Mouse (Mus musculus) embryonic facial prominence, embryonic 14.5 days (tissue): ENCODE results near the gene Catsper1. TPM values are rescaled to one million over a fixed set of nuclear protein-coding genes. Genes with fewer than 3 reads are reported as not detected.
"Not testable (repeated sequence)": the region's sequence is repeated elsewhere in the genome, so short reads cannot be mapped to it uniquely, and the experiment has no call there.

Experiments
- ATAC-seq: fragments of 200-750 bp; cut with Nextera tagmentation; 2 replicates; pipeline ENCODE4 v1.8.0; 2017; ENCODE audit warnings: low read depth, moderate number of reproducible peaks, moderate TSS enrichment
- DNase-seq: peaks from one replicate; pipeline ENCODE4 v3.0.0-alpha.2; 2015; ENCODE audit warnings: low spot score
- H3K27ac ChIP-seq: fragments of 300-500 bp; sonication (generic); replicated peaks from 2 replicates; pipeline ENCODE4 v1.5.1; 2014; ENCODE audit warnings: low read depth, mild to moderate bottlenecking, low read length, moderate library complexity
- H3K27me3 ChIP-seq: fragments of 300-500 bp; sonication (generic); replicated peaks from 2 replicates; pipeline ENCODE4 v1.6.1; 2014; ENCODE audit warnings: low read length; ENCODE audit not compliant: control insufficient read depth, insufficient read depth
- H3K36me3 ChIP-seq: fragments of 300-500 bp; sonication (generic); 2 replicates; pipeline ENCODE4 v1.6.1; 2014; ENCODE audit warnings: low read length, mixed read lengths; ENCODE audit not compliant: control insufficient read depth, insufficient read depth
- H3K4me1 ChIP-seq: fragments of 300-500 bp; sonication (generic); 2 replicates; pipeline ENCODE4 v1.6.1; 2014; ENCODE audit warnings: antibody characterized with exemption, low read length; ENCODE audit not compliant: control insufficient read depth, insufficient read depth
- H3K4me2 ChIP-seq: fragments of 300-500 bp; sonication (generic); 2 replicates; pipeline ENCODE4 v1.6.1; 2014; ENCODE audit warnings: low read depth, mild to moderate bottlenecking, low read length, moderate library complexity, mixed read lengths
- H3K4me3 ChIP-seq: fragments of 300-500 bp; sonication (generic); 2 replicates; pipeline ENCODE4 v1.5.1; 2014; ENCODE audit warnings: low read depth, mild to moderate bottlenecking, low read length
- H3K9ac ChIP-seq: fragments of 300-500 bp; sonication (generic); 2 replicates; pipeline ENCODE4 v1.6.1; 2014; ENCODE audit warnings: low read depth, mild to moderate bottlenecking, low read length, moderate library complexity, mixed read lengths
- H3K9me3 ChIP-seq: fragments of 300-500 bp; sonication (generic); 2 replicates; pipeline ENCODE4 v1.6.1; 2016; ENCODE audit warnings: low read length; ENCODE audit not compliant: control insufficient read depth
- WGBS: fragments of 180-500 bp; shearing (Covaris S2); extraction: QIAGEN DNeasy Blood & Tissue Kit; methylation state at CpG from one replicate; pipeline ENCODE4 v1.1.7; 2014; 5-methylcytosine and 5-hydroxymethylcytosine counted together
- polyA plus RNA-seq: library from polyadenylated mRNA; unstranded; fragments of >200 nt; fragmentation: Nextera tagmentation; extraction: Ambion mirVana; gene quantifications from 2 replicates; pipeline ENCODE4 v1.2.1, GENCODE M21; 2014

Catsper1 gene
- polyA plus RNA-seq, 1 experiment from 2014 or later: not detected

DNA sequence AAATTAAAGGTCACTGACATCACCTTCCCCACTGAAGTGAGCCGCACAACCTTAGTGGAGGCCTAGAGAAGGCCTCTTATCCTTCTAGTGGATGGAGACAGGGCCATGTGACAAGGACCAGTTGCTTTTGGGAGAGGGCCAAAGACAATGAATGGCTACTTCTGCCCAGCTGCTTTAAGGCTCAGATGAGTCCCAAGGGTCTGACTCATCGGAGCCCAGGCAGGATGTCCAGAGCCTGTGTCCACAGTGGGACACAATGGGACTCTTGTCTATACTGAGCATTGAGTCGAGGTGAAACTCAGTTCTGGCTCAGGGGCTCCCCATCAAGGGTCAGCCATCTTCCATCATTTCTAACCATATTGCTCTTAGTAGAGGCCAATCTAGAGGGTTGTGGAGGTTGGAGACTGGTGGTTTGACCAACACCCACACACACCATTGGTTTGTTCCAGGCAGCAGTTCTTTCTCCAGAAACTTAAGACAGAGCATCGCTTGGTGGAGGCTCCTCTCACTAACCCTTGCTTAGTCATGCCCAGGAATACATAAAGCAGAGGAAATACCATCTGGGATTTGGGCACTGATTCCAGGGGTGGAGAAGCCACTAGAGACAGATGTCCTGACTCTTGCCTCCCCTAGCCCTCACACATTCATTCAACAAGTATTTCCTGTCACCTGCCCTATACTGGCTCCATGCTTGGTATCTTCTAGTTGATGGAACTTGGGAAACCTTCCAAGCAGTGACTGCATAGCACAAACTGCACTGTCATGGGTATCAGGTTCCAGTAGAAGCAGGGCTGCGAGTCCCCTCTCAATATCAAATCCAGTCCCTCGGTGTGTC is 10.0 kb downstream of the Catsper1 start:
- 55% methylated on average over 6 of the region's 6 CpGs for WGBS
- ATAC-seq: no peak
- Histone ChIP-seq H3K4me2 (no peak overlapping the region), H3K9me3 (no peaks in the 10 kb centered on the region), H3K27ac (no peak overlapping the region), H3K27me3 (no peaks in the 10 kb centered on the region), H3K36me3 (no peaks in the 10 kb centered on the region), H3K4me1 (0 out of 2 replicates have a peak, but pooled peaks cover 4% of the 10 kb centered on the region), H3K9ac (no peak overlapping the region), H3K4me3 (no peak overlapping the region)
- peak; percentile 19 for DNase-seq

DNA sequence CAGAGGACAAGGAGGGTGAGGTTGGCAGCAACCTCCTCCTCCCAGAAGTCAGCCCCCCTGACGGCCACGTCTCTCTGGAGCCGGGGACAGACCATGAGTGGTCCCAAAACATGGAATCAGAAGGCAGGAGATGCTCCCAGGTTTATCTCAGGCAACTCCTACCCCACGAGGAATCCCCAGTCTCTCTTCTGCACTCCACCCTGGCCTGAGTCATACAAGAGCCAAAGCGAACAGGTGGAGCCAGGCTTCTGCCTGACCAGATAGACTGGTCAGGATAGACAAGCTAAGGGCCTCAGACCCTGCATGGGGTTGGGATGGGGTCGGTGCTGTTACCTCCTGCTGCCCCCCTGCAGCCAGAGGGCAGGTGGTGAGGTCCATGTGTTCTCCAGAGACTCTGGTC is 12.5 kb downstream of the Catsper1 start:
- ATAC-seq: no peak
- H3K4me1 ChIP-seq: 0 out of 2 replicates have a peak, but pooled peaks cover 4% of the 10 kb centered on the region
- DNase-seq: no peak
- no peaks in the 10 kb centered on the region for H3K9me3 ChIP-seq
- no peaks in the 10 kb centered on the region for H3K27me3 ChIP-seq
- no peak overlapping the region for H3K4me2 ChIP-seq
- no peak overlapping the region for H3K9ac ChIP-seq
- 75% methylated on average over 5 of the region's 6 CpGs for WGBS
- no peak overlapping the region for H3K4me3 ChIP-seq
- H3K27ac ChIP-seq: no peak overlapping the region
- H3K36me3 ChIP-seq: no peaks in the 10 kb centered on the region

DNA sequence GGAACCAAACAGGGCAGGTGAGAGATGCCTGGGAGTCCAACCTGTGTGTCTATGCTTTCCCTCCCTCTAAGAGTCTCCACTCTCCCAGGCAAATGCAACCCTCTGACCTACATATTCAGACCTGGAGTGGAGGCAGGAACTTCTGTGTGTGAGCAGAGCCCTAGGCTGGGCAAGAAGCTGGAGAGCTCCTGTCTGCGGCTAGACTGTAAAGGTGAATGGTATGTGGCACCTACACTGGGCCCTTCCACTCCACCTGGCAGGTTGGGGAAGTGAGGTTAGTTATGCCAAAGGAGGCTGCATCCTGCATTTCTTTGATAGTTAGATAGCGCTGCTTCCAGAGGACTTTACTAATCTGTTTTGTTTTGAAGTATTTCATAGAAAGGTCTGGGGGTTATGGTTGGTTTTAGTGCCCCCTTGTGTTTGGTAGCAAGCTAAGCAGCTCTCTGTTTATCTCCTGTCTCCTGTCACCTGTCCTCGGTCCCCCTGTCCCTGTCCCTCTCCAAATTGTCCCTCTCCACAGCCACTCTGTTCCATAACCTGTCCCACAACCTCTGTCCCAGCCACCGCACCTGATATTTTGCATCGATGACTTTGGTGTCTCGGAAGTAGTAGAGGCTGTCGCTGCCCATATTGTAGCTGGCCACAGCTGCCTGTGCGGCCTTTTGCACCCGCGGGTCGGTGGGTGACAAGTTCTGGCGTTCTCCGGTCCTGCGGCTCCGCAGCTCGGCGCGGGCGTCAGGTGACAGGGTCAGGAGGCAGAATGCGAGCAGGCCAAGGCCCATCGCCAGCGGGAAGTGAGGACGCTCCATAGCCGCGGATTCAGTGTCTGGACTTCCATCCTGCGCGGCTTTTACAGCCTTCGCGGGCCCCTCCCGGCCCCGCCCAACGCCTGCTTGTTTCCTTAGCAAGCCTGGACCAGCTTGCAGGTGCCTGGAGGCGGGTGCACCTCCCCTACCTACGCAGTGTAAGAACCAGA is 13.3 kb downstream of the Catsper1 start:
- no peaks in the 10 kb centered on the region for H3K9me3 ChIP-seq
- H3K27ac ChIP-seq: no peak overlapping the region
- peak; percentile 41 for ATAC-seq
- WGBS: 5% methylated on average over 25 of the region's 34 CpGs
- DNase-seq: peak; percentile 63
- H3K4me1 ChIP-seq: 0 out of 2 replicates have a peak, but pooled peaks cover 4% of the 10 kb centered on the region
- H3K4me3 ChIP-seq: peak overlapping the region; percentile 38
- H3K4me2 ChIP-seq: peak overlapping the region; percentile 68
- no peaks in the 10 kb centered on the region for H3K27me3 ChIP-seq
- H3K36me3 ChIP-seq: no peaks in the 10 kb centered on the region
- peak overlapping the region; percentile 62 for H3K9ac ChIP-seq

- H3K27me3 ChIP-seq, ATAC-seq, H3K9me3 ChIP-seq, H3K4me1 ChIP-seq, DNase-seq, H3K27ac ChIP-seq, H3K36me3 ChIP-seq: not testable (repeated sequence)
- Histone ChIP-seq H3K4me3 (peak within 1 kb of the TSS; percentile 38), H3K9ac (peak within 1 kb of the TSS; percentile 62), H3K4me2 (peak within 1 kb of the TSS; percentile 68)
- WGBS: 59% methylated on average over 6 of the region's 6 CpGs
Observed at GRCm38 (mm10) chr19:5349502-5349873, 13.9 kb downstream of the Catsper1 start, which contains the start of gene Cst6. Cst6 (minus strand) TSS chr19:5349574.

GRCm38 (mm10) chr19:5353609-5354008 is 18.1 kb downstream of the Catsper1 start:
- 79% methylated on average over 2 of the region's 2 CpGs for WGBS
- no peaks in the 10 kb centered on the region for H3K36me3 ChIP-seq
- 0 out of 2 replicates have a peak, but pooled peaks cover 4% of the 10 kb centered on the region for H3K4me1 ChIP-seq

DNA sequence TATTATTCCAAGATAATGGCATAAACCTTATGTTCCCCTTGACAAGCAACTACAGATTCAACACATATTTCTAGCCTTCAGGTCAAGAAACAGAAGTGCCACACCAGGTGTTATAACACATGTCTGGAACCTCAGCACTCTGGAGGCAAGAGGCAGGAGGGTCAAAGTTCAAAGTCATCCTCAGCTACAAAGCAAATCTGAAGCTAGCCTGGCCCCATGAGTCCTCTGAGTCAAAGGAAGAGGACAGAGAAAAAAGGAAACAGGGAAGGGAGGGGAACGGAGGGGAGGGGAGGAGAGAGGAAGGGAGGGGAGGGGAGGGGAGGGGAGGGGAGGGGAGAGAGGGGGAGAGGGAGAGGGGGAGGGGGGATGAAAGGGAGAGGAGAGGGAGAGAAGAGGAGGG is 20.5 kb downstream of the Catsper1 start:
- Histone ChIP-seq H3K27me3 (no peaks in the 10 kb centered on the region), H3K27ac (no peak overlapping the region), H3K4me2 (no peak overlapping the region), H3K9ac (no peak overlapping the region), H3K36me3 (no peaks in the 10 kb centered on the region), H3K9me3 (no peaks in the 10 kb centered on the region), H3K4me3 (no peak overlapping the region), H3K4me1 (no peaks in the 10 kb centered on the region)
- no CpG with 5 or more reads among the region's 1 CpGs for WGBS
- no peak for ATAC-seq
- DNase-seq: no peak

More at GRCm38 (mm10) chr19:5353609-5354008, 18.1 kb downstream of the Catsper1 start:
- H3K4me3 ChIP-seq: no peak overlapping the region
- H3K4me2 ChIP-seq: no peak overlapping the region
- H3K9ac ChIP-seq: no peak overlapping the region
- ATAC-seq (no peak), DNase-seq (no peak)
- H3K9me3 ChIP-seq: no peaks in the 10 kb centered on the region
- H3K27ac ChIP-seq: no peak overlapping the region
- H3K27me3 ChIP-seq: no peaks in the 10 kb centered on the region

GRCm38 (mm10) chr19:5362186-5362585 is 26.6 kb downstream of the Catsper1 start:
- H3K4me2 ChIP-seq: no peak overlapping the region
- peaks cover 6% of the 10 kb centered on the region for H3K4me1 ChIP-seq
- no peak overlapping the region for H3K9ac ChIP-seq
- ATAC-seq (no peak), DNase-seq (no peak)
- no peak overlapping the region for H3K27ac ChIP-seq
- H3K27me3 ChIP-seq: no peaks in the 10 kb centered on the region
- no peaks in the 10 kb centered on the region for H3K9me3 ChIP-seq
- WGBS: 83% methylated on average over 2 of the region's 2 CpGs
- no peak overlapping the region for H3K4me3 ChIP-seq
- H3K36me3 ChIP-seq: peaks cover 15% of the 10 kb centered on the region

GRCm38 (mm10) chr19:5364124-5364523 is 28.6 kb downstream of the Catsper1 start:
- Histone ChIP-seq H3K9ac (no peak overlapping the region), H3K4me2 (no peak overlapping the region), H3K27ac (no peak overlapping the region), H3K9me3 (no peaks in the 10 kb centered on the region), H3K27me3 (no peaks in the 10 kb centered on the region), H3K4me3 (no peak overlapping the region), H3K4me1 (peaks cover 13% of the 10 kb centered on the region), H3K36me3 (peaks cover 26% of the 10 kb centered on the region)
- DNase-seq (no peak), ATAC-seq (no peak)
- 90% methylated on average over 2 of the region's 2 CpGs for WGBS
